Mouse (Mus musculus): ENCODE measurements around the gene Chn1. TPM values are rescaled to one million over a fixed set of nuclear protein-coding genes. Genes with fewer than 3 reads are reported as not detected.

Gene Chn1
- total RNA-seq, 2 experiments from 2014 or later = 16.4 to 21.6 TPM

- no peak for DNase-seq
These were observed 143.3 kb downstream of the Chn1 start for GRCm38 (mm10) chr2:73631816-73632215.

- DNase-seq = no peak
These were observed 156.6 kb downstream of the Chn1 start for GRCm38 (mm10) chr2:73618486-73619052.

GRCm38 (mm10) chr2:73616434-73617057 is 158.6 kb downstream of the Chn1 start:
- no peak for DNase-seq

GRCm38 (mm10) chr2:73615456-73615855 is 159.7 kb downstream of the Chn1 start:
- DNase-seq = no peak

GRCm38 (mm10) chr2:73614303-73614702 is 160.8 kb downstream of the Chn1 start:
- DNase-seq = no peak

- DNase-seq = no peak
These were observed 162.2 kb downstream of the Chn1 start for GRCm38 (mm10) chr2:73612941-73613340.

GRCm38 (mm10) chr2:73612367-73612914 is 162.7 kb downstream of the Chn1 start:
- no peak for DNase-seq

- DNase-seq = no peak
These were observed 163.3 kb downstream of the Chn1 start for GRCm38 (mm10) chr2:73611798-73612197.

- DNase-seq = no peak
These were observed 165.4 kb downstream of the Chn1 start for GRCm38 (mm10) chr2:73609724-73610210.

GRCm38 (mm10) chr2:73609067-73609723 is 166.0 kb downstream of the Chn1 start:
- no peak for DNase-seq

GRCm38 (mm10) chr2:73608391-73608790 is 166.8 kb downstream of the Chn1 start:
- no peak for DNase-seq

- no peak for DNase-seq
These were observed 167.5 kb downstream of the Chn1 start for GRCm38 (mm10) chr2:73607609-73608008.

- no peak for DNase-seq
These were observed 168.0 kb downstream of the Chn1 start for GRCm38 (mm10) chr2:73607146-73607545.

GRCm38 (mm10) chr2:73606616-73607015 is 168.5 kb downstream of the Chn1 start:
- no peak for DNase-seq

GRCm38 (mm10) chr2:73605077-73605476 is 170.1 kb downstream of the Chn1 start:
- no peak for DNase-seq

- DNase-seq = no peak
These were observed 170.6 kb downstream of the Chn1 start for GRCm38 (mm10) chr2:73604579-73604978.

- DNase-seq = no peak
These were observed 174.5 kb downstream of the Chn1 start for GRCm38 (mm10) chr2:73600650-73601049.

GRCm38 (mm10) chr2:73597772-73598171 is 177.4 kb downstream of the Chn1 start:
- DNase-seq = no peak

GRCm38 (mm10) chr2:73596786-73597185 is 178.4 kb downstream of the Chn1 start:
- no peak for DNase-seq

GRCm38 (mm10) chr2:73596326-73596725 is 178.8 kb downstream of the Chn1 start:
- no peak for DNase-seq

- DNase-seq = no peak
These were observed 182.1 kb downstream of the Chn1 start for GRCm38 (mm10) chr2:73593101-73593439.

- DNase-seq = peak; percentile 44
These were observed 182.7 kb downstream of the Chn1 start for GRCm38 (mm10) chr2:73592231-73593100.
